Mouse (Mus musculus): ENCODE data around the gene 1700113H08Rik. TPM values are rescaled to one million over a fixed set of nuclear protein-coding genes. Genes with fewer than 3 reads are reported as not detected.

The 1700113H08Rik gene
- total RNA-seq, 2 experiments from 2014 or later: not detected

DNA sequence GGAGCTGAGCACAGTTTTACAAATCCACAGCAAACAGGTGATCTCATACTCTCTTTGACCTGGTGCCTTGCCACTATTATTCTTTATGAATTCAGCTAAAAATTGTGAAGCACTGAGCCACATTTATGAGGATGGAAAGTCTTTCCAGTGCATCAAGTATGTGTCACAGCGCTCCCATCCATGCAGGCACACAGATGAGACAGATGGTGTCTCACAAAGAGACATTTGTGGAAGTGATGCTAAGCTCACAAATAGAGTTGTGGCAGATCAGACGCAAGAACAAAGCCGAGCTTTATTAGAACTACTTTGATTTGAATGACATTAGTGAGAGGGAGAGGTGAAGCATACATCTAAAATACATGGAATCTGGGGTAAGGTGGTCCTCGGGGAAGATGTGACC, 153.2 kb downstream of the 1700113H08Rik start:
- peak; percentile 27 to 33 for DNase-seq

DNA sequence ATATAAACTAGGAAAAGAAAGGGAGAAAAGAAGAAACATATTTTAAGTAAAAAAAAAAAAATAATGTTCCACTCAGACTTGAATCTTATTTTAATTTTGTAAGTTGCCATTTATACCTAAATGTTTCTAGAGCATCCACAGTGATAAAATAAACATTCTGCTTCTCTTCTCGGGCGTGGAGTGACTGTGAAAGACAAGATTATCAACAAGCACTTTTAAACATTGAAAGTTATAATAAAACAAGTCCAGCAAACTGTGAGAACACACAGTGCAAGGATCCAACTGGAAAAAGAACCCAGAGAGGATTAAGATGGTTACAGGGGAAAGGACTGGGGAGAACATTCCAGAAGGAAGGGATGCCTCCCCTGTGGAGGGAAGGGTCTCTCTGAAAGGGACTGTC, 155.0 kb downstream of the 1700113H08Rik start:
- no peak for DNase-seq

DNA sequence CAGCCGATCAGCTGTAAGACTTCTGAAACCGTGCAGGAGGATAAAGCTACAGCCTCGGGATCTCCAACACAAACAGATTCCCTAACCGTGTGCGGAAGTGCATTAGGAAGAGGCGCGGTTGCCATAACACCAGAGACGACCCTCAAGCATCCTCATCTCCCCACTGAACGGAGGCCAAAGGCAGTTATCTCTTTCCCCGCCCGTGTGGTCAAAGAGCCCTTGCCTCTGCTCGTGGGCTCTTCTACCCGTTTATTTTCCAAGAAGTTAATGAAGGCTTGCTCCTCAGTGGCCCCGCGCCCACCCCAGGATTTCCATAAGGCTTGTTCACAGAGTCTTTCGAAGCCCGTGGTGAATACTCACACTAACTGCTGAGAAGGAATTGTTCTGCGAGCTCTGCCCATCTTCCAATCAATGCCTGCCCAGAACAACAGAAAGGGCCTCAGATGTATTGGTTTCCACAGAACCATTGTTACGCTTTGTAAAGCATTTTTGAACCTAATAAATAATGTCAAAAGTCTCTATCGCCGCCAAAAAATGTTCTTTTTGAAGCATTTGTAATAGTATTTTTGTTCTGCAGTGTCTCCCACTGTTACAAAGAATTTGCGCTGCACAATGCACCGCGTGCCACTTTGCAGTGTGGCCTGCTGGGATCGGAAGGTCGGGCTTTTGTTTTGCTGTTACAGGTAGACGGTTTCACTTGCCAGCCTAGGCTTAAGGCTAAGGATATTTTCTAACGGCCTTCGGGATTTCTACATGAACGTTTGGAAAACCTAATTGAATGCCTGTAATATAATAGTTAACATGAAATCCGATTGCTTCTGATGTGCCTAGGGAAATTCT, 172.4 kb downstream of the 1700113H08Rik start:
- no peak for DNase-seq

DNA sequence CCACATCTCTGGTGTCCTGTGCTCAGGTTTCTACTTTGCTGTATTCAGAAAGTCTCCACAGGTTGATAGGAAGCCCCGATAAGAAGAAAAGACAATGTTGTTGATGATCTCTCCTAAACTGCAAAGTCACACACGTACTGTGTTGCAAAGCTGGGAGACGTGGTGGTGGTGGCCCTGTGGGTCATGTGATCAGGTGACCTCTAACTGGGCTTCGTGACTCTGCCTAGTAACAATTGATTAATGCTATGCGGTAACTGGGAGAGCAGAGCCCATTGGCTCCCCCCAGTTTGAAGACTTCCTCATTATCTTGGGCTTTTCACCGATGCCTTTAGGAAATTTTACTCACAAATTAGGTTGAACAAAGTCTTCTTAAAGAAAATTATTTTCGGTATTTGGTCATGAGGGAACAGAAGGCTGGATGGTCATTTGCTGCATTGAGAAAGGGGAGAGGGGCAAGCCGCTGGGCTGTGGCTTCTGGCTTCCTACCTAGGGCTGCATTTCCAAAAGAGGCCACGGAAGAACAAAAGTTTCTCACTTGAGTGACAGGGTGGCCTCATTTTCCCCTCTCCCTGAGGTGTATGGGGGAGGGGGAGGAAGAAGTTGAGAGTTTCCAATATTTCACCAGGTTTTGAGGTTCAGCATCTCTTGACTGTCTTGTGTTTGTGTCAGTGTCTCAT, 181.6 kb downstream of the 1700113H08Rik start:
- no peak for DNase-seq

DNA sequence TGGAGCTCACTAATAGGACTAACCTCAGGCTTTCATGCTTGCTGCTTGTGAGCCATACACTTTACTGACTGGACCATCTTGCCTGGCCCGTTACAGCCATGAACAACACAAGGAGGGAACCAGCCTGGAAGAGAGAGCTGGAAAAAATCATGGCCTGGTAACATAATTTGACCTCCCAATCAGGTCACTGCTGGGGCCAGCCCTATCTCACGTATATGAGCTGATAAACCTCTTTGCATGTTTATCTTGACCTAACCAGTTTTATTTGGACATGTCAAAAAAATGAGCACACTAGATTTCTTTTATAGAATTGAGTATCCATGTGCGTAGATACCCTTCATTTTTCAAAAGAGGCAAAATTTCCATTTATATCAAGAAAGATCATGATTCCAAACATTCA, 213.9 kb downstream of the 1700113H08Rik start:
- no peak for DNase-seq

DNA sequence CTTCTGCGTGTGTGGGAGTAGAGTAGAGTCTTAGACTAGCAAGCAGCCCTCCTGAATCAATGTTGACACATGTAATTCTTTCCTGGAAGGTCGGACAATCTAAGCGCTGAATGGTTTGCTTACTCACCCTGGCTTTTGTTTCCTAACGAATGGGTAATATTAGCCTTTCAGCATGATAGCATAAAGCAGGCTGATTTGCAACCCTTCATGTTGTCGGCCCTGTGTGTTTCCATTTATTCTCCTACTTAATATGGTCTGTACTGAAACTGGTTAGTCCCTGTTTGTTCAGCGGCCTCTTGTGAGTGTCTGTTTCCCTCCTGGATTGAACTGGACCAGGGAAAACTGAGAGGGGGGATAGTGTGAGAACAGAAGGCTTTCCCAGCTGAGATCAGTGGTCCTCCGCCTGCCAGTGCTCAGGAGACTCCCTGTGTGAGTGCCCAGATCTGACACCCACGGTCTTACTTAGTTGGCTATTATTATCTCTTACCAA, 214.3 kb downstream of the 1700113H08Rik start:
- DNase-seq: no peak

DNA sequence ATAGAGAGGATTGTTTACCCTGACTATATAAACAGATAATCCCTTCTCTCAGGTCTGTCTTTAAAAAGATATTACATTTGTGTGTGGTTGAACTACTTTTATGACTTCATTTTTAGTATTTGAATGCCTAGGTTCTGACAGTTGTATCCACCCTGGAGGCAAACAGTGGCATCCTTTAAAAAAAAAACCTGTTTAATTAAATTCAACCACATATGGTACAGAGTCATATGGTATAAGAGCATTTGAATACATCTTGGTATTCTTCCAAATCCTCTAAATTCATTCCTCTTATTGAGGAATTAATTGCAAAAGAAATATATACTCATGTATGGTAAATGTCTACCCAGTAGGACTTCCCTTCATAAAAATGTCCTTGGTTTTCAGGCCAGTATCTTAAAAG, 217.2 kb downstream of the 1700113H08Rik start:
- no peak for DNase-seq

Other genes with a start within 250 kb of the 1700113H08Rik start
- under 1 TPM; 0.28 to 0.30 TPM for gene Stab2, start 50.0 kb upstream of the 1700113H08Rik start, total RNA-seq (2021)

Measured in layer of hippocampus, postnatal 36 days (tissue).